Comparison of ENCODE assay signal across 8 mouse cellular contexts in the genomic region with DNA sequence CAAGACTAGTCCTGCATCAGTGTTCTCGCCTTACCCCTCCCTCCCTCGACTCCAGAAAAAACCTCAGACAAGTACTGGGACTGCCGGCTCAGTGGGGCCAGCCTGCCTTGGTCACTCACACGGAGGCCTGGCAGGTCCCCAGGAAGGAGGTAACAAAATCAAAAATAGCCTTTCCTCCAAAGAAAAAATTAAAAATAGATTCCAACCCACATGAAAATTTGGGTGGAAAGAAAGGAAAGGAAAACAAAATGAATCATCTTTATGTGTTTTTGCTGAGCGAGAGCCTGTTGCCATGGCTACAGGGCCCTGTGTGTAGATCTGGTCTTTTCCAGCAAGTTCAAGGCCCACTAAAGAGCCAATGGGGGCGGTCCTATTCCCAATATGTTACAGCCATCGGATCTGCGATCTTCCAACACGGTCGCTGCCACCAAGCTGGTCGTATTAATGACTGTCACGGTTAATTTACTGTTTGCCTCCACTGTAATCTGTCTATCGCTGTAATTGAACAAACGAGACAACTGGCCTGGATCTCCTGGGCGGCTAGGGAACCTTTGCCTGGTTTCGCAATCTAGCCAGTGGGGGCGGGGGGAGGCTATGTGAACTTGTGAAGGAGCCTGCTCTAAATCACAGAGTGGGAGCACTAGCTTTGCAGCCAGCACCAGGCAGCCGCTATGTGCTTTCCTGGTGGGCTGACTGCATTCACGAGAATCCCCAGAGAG.
DNase-seq lines count a peak whose midpoint lies in the region; ATAC-seq lines count a peak whose summit lies in the region.
"Had no signal": no experiment of that assay in that cellular context is flagged by ENCODE, and none has a peak within 500 bp of the region (broad histone marks: within the 10 kb centered on the region; RNA-seq: fewer than 3 reads in every experiment).

No protein-coding gene starts in this region.

- no peak overlapping the region for H3K9ac ChIP-seq in lung, embryonic 16.5 days (ENCODE audit: low read length)
- H3K9ac ChIP-seq: liver, embryonic 13.5 days had no signal

- no peak overlapping the region for H3K4me3 ChIP-seq in lung, embryonic 16.5 days (ENCODE audit: low read length)
- H3K4me3 ChIP-seq: liver, embryonic 13.5 days had no signal

- peak; percentile 73 for ATAC-seq in lung, embryonic 16.5 days (ENCODE audit: low read depth)
- no peak for ATAC-seq in megakaryocyte, adult 5-6 weeks (ENCODE audit: poor library complexity, severe bottlenecking)

- H3K27me3 ChIP-seq in lung, embryonic 16.5 days (ENCODE audit: control insufficient read depth, insufficient read depth, low read depth, low read length): no peaks in the 10 kb centered on the region
- H3K27me3 ChIP-seq: liver, embryonic 13.5 days had no signal

- no peaks in the 10 kb centered on the region for H3K9me3 ChIP-seq in lung, embryonic 16.5 days (ENCODE audit: control insufficient read depth, low read length)
- H3K9me3 ChIP-seq: liver, embryonic 13.5 days had no signal

- peak; percentile 67 for DNase-seq in NIH3T3 (ENCODE audit: low read depth)
- peak; percentile 39 for DNase-seq in adrenal gland, adult 8-10 months
- DNase-seq in gastrocnemius, postnatal 14 days: peak; percentile 59
- DNase-seq in kidney, adult 9 months: peak; percentile 23
- peak; percentile 25 for DNase-seq in right cerebral cortex, postnatal 4 days
- DNase-seq: liver, embryonic 13.5 days had no signal

- peak overlapping the region; percentile 1; the same call in 1 of the 2 replicates for H3K4me2 ChIP-seq in lung, embryonic 16.5 days (ENCODE audit: low read depth, low read length)
- H3K4me2 ChIP-seq: liver, embryonic 13.5 days had no signal

- peak overlapping the region; percentile 30; the same call in 1 of the 2 replicates for H3K27ac ChIP-seq in lung, embryonic 16.5 days (ENCODE audit: low read length)
- H3K27ac ChIP-seq: liver, embryonic 13.5 days had no signal

- H3K4me1 ChIP-seq in lung, embryonic 16.5 days (replicated peaks; ENCODE audit: control insufficient read depth, insufficient read depth, low read length): no peaks in the 10 kb centered on the region; the same call in 1 of the 2 replicates
- H3K4me1 ChIP-seq: liver, embryonic 13.5 days had no signal

- WGBS in lung, embryonic 16.5 days: 45% methylated on average over 19 of the region's 19 CpGs

- intact Hi-C loops in gastrocnemius, postnatal 14 days (cut with DNase I; ENCODE audit: low total_unique reads): no loop called here

- no peaks in the 10 kb centered on the region for H3K36me3 ChIP-seq in lung, embryonic 16.5 days (ENCODE audit: control insufficient read depth, insufficient read depth, low read length)
- H3K36me3 ChIP-seq: liver, embryonic 13.5 days had no signal
